Mouse (Mus musculus) splenic B cell, adult 2 months (primary cell): ENCODE results near the gene Zfp462.

Experiments used
- DNase-seq: peaks from one replicate; pipeline ENCODE4 v3.0.0-alpha.2; 2011; ENCODE audit warnings: low read depth, low spot score
- H3K27me3 ChIP-seq: 2 replicates; pipeline ENCODE4 v1.6.1; 2012; ENCODE audit warnings: mild to moderate bottlenecking, low read length, moderate library complexity, mixed read lengths; ENCODE audit not compliant: control insufficient read depth, poor library complexity, insufficient read depth, severe bottlenecking
- H3K36me3 ChIP-seq: 2 replicates; pipeline ENCODE4 v1.6.1; 2012; ENCODE audit warnings: mild to moderate bottlenecking, low read length, moderate library complexity, mixed read lengths; ENCODE audit not compliant: control insufficient read depth, poor library complexity, insufficient read depth, severe bottlenecking

Zfp462 gene

GRCm38 (mm10) chr4:55071535-55071934 lies 126.7 kb downstream of the Zfp462 start:
- Histone ChIP-seq H3K27me3 (no peaks in the 10 kb centered on the region), H3K36me3 (no peaks in the 10 kb centered on the region)
- DNase-seq: no peak

- H3K27me3 ChIP-seq: no peaks in the 10 kb centered on the region
- DNase-seq: no peak
- H3K36me3 ChIP-seq: no peaks in the 10 kb centered on the region
Observed at GRCm38 (mm10) chr4:55077133-55077889, 132.5 kb downstream of the Zfp462 start.

- H3K27me3 ChIP-seq: no peaks in the 10 kb centered on the region
- no peak for DNase-seq
Observed at GRCm38 (mm10) chr4:55077902-55078716, 133.3 kb downstream of the Zfp462 start.

GRCm38 (mm10) chr4:55079056-55079455 lies 134.2 kb downstream of the Zfp462 start:
- no peak for DNase-seq
- H3K36me3 ChIP-seq: no peaks in the 10 kb centered on the region
- H3K27me3 ChIP-seq: no peaks in the 10 kb centered on the region

More at GRCm38 (mm10) chr4:55077902-55078716, 133.3 kb downstream of the Zfp462 start:
- H3K36me3 ChIP-seq: no peaks in the 10 kb centered on the region

- DNase-seq: no peak
- no peaks in the 10 kb centered on the region for H3K36me3 ChIP-seq
- H3K27me3 ChIP-seq: no peaks in the 10 kb centered on the region
Observed at GRCm38 (mm10) chr4:55084080-55084688, 139.3 kb downstream of the Zfp462 start.

- Histone ChIP-seq H3K36me3 (no peaks in the 10 kb centered on the region), H3K27me3 (no peaks in the 10 kb centered on the region)
- DNase-seq: no peak
Observed at GRCm38 (mm10) chr4:55088153-55088552, 143.3 kb downstream of the Zfp462 start.

- no peaks in the 10 kb centered on the region for H3K36me3 ChIP-seq
- no peaks in the 10 kb centered on the region for H3K27me3 ChIP-seq
- no peak for DNase-seq
Observed at GRCm38 (mm10) chr4:55088922-55089321, 144.1 kb downstream of the Zfp462 start.

GRCm38 (mm10) chr4:55097157-55097556 lies 152.3 kb downstream of the Zfp462 start:
- Histone ChIP-seq H3K36me3 (no peaks in the 10 kb centered on the region), H3K27me3 (no peaks in the 10 kb centered on the region)
- DNase-seq: peak; percentile 5

GRCm38 (mm10) chr4:55098366-55098765 lies 153.5 kb downstream of the Zfp462 start:
- DNase-seq: no peak
- Histone ChIP-seq H3K27me3 (no peaks in the 10 kb centered on the region), H3K36me3 (no peaks in the 10 kb centered on the region)

GRCm38 (mm10) chr4:55100851-55101250 lies 156.0 kb downstream of the Zfp462 start:
- DNase-seq: no peak
- Histone ChIP-seq H3K36me3 (no peaks in the 10 kb centered on the region), H3K27me3 (no peaks in the 10 kb centered on the region)

GRCm38 (mm10) chr4:55101601-55102000 lies 156.8 kb downstream of the Zfp462 start:
- no peak for DNase-seq
- Histone ChIP-seq H3K27me3 (no peaks in the 10 kb centered on the region), H3K36me3 (no peaks in the 10 kb centered on the region)

GRCm38 (mm10) chr4:55102382-55102781 lies 157.5 kb downstream of the Zfp462 start:
- Histone ChIP-seq H3K27me3 (no peaks in the 10 kb centered on the region), H3K36me3 (no peaks in the 10 kb centered on the region)
- no peak for DNase-seq

- H3K36me3 ChIP-seq: no peaks in the 10 kb centered on the region
- H3K27me3 ChIP-seq: no peaks in the 10 kb centered on the region
- no peak for DNase-seq
Observed at GRCm38 (mm10) chr4:55103575-55103974, 158.7 kb downstream of the Zfp462 start.

GRCm38 (mm10) chr4:55117839-55118487 lies 173.1 kb downstream of the Zfp462 start:
- no peak for DNase-seq
- Histone ChIP-seq H3K27me3 (no peaks in the 10 kb centered on the region), H3K36me3 (no peaks in the 10 kb centered on the region)
